Mouse (Mus musculus) C2C12 (cell line): ENCODE data around the gene Tet2.

Experiments used
- CEBPB ChIP-seq: IDR thresholded peaks from one replicate; pipeline ENCODE4 v1.6.1; 2011; ENCODE audit warnings: low read depth, mild to moderate bottlenecking, control low read depth, moderate library complexity
- CTCF ChIP-seq: IDR thresholded peaks from one replicate; pipeline ENCODE4 v1.5.1; 2011; ENCODE audit not compliant: control insufficient read depth, insufficient read depth, insufficient read length
- FOSL1 ChIP-seq: IDR thresholded peaks from one replicate; pipeline ENCODE4 v1.8.0; 2011; ENCODE audit warnings: mild to moderate bottlenecking, low read length; ENCODE audit not compliant: poor library complexity, insufficient read depth, severe bottlenecking
- MAX ChIP-seq: IDR thresholded peaks from one replicate; pipeline ENCODE4 v1.6.1; 2011; ENCODE audit warnings: mild to moderate bottlenecking, control low read depth
- MYOD1 ChIP-seq: IDR thresholded peaks from one replicate; pipeline ENCODE4 v1.6.1; 2011; ENCODE audit warnings: low read depth; ENCODE audit not compliant: control insufficient read depth, insufficient read length
- MYOG ChIP-seq: IDR thresholded peaks from one replicate; pipeline ENCODE4 v1.6.1; 2011; ENCODE audit not compliant: control insufficient read depth, insufficient read length; ENCODE audit errors: extremely low read depth
- USF1 ChIP-seq: IDR thresholded peaks from one replicate; pipeline ENCODE4 v1.6.1; 2011; ENCODE audit warnings: low read depth, mild to moderate bottlenecking, control low read depth, moderate library complexity

DNA sequence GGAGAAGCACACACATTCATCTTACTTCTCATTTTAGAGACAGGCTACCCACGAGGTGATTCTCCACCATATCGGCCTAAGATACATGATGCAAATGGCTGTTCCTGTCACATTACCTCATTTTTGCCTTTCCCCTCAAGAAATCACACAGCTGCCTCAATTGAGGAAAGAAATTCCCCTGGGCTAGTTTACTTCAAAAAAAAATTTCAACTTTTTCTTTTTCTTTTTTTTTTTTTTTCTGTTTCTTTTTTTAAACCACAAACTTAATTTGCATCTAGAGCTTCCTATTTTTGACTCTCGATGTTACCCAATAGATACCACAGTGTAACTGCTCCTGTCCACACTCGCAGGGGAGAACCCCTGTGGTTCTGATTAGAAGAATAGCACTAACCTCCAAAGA lies 38.0 kb upstream of the Tet2 start:
- TF ChIP-seq CTCF, result no peak
- TF ChIP-seq MAX, result no peak
- no peak for TF ChIP-seq USF1
- TF ChIP-seq FOSL1, result no peak
- TF ChIP-seq MYOD1, result no peak
- TF ChIP-seq CEBPB, result no peak
- TF ChIP-seq MYOG, result no peak
